Mouse (Mus musculus): ENCODE measurements around the gene Cwf19l1. TPM values are rescaled to one million over a fixed set of nuclear protein-coding genes. Genes with fewer than 3 reads are reported as not detected.

The Cwf19l1 gene
- polyA plus RNA-seq, 1 experiment = not detected

DNA sequence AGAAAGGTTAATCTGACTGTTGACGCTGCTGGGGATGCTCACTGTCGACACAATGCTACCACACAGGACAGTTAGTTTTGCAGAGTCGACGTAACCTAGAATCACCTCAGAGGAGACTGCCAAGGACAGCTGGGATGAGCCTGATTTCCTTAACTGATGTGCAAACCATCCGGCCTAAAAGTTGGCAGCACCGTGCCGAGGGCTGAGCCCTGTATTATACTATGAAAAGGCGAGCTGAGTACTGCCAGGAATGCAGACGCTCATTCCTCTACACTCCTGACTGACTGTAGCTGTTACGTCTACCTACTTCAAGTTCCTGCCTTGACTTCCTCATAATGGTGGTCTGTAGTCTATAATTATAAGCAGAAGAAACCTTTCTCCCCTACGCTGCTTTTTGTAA lies 60.7 kb downstream of the Cwf19l1 start:
- WGBS = 72% methylated on average over 11 of the region's 11 CpGs
- no peak overlapping the region for H3K4me3 ChIP-seq (ENCODE audit: insufficient read depth, low read depth, low read length)
- no peak overlapping the region for H3K27ac ChIP-seq (ENCODE audit: insufficient read depth, low read depth, low read length)
- no peak for TF ChIP-seq POLR2A (IDR thresholded peaks at IDR 0.05; ENCODE audit: insufficient read depth, low read depth, low read length)
- no peak for TF ChIP-seq CTCF (IDR thresholded peaks at IDR 0.05; ENCODE audit: insufficient read depth, low read depth, low read length)
- H3K4me1 ChIP-seq (ENCODE audit: control insufficient read depth, insufficient read depth, low read length) = no peaks in the 10 kb centered on the region

DNA sequence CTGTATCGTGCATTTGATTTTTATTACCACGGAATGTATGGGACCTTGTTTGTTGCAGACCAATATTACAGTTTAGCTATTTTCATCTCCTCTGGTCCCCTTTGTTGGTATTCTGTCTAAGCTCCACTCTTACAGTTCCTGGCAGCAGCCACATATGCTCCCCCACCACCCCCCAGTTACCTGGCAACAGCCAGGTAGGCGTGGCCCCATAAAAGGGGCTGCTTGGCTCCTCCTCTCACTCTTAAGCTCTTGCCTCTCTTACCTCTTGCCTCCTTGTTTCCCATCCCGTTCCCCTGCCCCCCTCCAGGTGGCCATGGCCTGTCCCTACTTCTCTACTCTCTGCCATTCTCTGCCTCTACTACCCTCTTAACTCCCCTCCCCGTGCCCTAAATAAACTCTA lies 64.5 kb downstream of the Cwf19l1 start:
- no peak for TF ChIP-seq POLR2A (IDR thresholded peaks at IDR 0.05; ENCODE audit: insufficient read depth, low read depth, low read length)
- TF ChIP-seq CTCF (IDR thresholded peaks at IDR 0.05; ENCODE audit: insufficient read depth, low read depth, low read length) = no peak

DNA sequence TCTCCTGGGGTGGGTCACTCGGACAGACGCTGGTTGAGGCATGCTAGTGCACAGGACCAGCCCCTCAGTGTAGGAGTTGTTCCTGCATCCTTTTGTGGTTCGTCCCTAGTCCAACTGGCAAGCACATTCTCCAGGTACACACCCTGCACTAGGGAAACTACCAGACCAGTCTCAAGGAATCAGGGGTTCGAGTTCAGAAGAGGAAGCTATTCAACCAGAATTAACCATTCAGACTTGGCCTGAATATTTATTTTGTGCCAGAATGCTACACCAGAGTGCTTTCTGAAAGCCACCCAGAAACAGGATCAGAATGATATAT lies 65.8 kb downstream of the Cwf19l1 start:
- WGBS = 3% methylated on average over 4 of the region's 4 CpGs
- Histone ChIP-seq H3K27ac (ENCODE audit: insufficient read depth, low read depth, low read length) (no peak overlapping the region), H3K4me1 (ENCODE audit: control insufficient read depth, insufficient read depth, low read length) (0 out of 2 replicates have a peak, but pooled peaks cover 4% of the 10 kb centered on the region), H3K4me3 (ENCODE audit: insufficient read depth, low read depth, low read length) (peak overlapping the region; percentile 64)
- TF ChIP-seq POLR2A (IDR thresholded peaks at IDR 0.05; ENCODE audit: insufficient read depth, low read depth, low read length) (no peak; the same call in 1 of the 2 replicates), CTCF (IDR thresholded peaks at IDR 0.05; ENCODE audit: insufficient read depth, low read depth, low read length) (no peak)

More for the DNA sequence above, 64.5 kb downstream of the Cwf19l1 start:
- no peak overlapping the region for H3K27ac ChIP-seq (ENCODE audit: insufficient read depth, low read depth, low read length)
- WGBS = 67% methylated on average over 5 of the region's 5 CpGs
- H3K4me1 ChIP-seq (ENCODE audit: control insufficient read depth, insufficient read depth, low read length) = 0 out of 2 replicates have a peak, but pooled peaks cover 4% of the 10 kb centered on the region
- no peak overlapping the region for H3K4me3 ChIP-seq (ENCODE audit: insufficient read depth, low read depth, low read length)

GRCm38 (mm10) chr19:44069121-44069913 lies 66.4 kb downstream of the Cwf19l1 start, which contains the start of gene Erlin1:
TSS of gene Erlin1 (minus strand) at chr19:44069785.
- Histone ChIP-seq H3K4me3 (ENCODE audit: insufficient read depth, low read depth, low read length) (peak within 1 kb of the TSS; percentile 64), H3K27ac (ENCODE audit: insufficient read depth, low read depth, low read length) (no peak within 1 kb of the TSS), H3K4me1 (ENCODE audit: control insufficient read depth, insufficient read depth, low read length) (0 out of 2 replicates have a peak, but pooled peaks cover 4% of the 10 kb centered on the region)
- WGBS = 1% methylated on average over 75 of the region's 75 CpGs
- TF ChIP-seq POLR2A (IDR thresholded peaks at IDR 0.05; ENCODE audit: insufficient read depth, low read depth, low read length) (peak; percentile 25; the same call in 1 of the 2 replicates), CTCF (IDR thresholded peaks at IDR 0.05; ENCODE audit: insufficient read depth, low read depth, low read length) (no peak)

- H3K4me1 ChIP-seq (ENCODE audit: control insufficient read depth, insufficient read depth, low read length) = 0 out of 2 replicates have a peak, but pooled peaks cover 4% of the 10 kb centered on the region
- no peak overlapping the region for H3K27ac ChIP-seq (ENCODE audit: insufficient read depth, low read depth, low read length)
- TF ChIP-seq CTCF (IDR thresholded peaks at IDR 0.05; ENCODE audit: insufficient read depth, low read depth, low read length) (no peak), POLR2A (IDR thresholded peaks at IDR 0.05; ENCODE audit: insufficient read depth, low read depth, low read length) (no peak)
- no peak overlapping the region for H3K4me3 ChIP-seq (ENCODE audit: insufficient read depth, low read depth, low read length)
- 88% methylated on average over 4 of the region's 4 CpGs for WGBS
Measured at GRCm38 (mm10) chr19:44068232-44068631, 67.4 kb downstream of the Cwf19l1 start.

- 80% methylated on average over 9 of the region's 9 CpGs for WGBS
- 0 out of 2 replicates have a peak, but pooled peaks cover 4% of the 10 kb centered on the region for H3K4me1 ChIP-seq (ENCODE audit: control insufficient read depth, insufficient read depth, low read length)
- no peak for TF ChIP-seq POLR2A (IDR thresholded peaks at IDR 0.05; ENCODE audit: insufficient read depth, low read depth, low read length)
- TF ChIP-seq CTCF (IDR thresholded peaks at IDR 0.05; ENCODE audit: insufficient read depth, low read depth, low read length) = no peak
- no peak overlapping the region for H3K27ac ChIP-seq (ENCODE audit: insufficient read depth, low read depth, low read length)
- H3K4me3 ChIP-seq (ENCODE audit: insufficient read depth, low read depth, low read length) = no peak overlapping the region
Measured at GRCm38 (mm10) chr19:44067323-44068049, 68.2 kb downstream of the Cwf19l1 start.

GRCm38 (mm10) chr19:44064734-44065133 lies 70.9 kb downstream of the Cwf19l1 start:
- no peak overlapping the region for H3K27ac ChIP-seq (ENCODE audit: insufficient read depth, low read depth, low read length)
- no peak overlapping the region for H3K4me3 ChIP-seq (ENCODE audit: insufficient read depth, low read depth, low read length)
- H3K4me1 ChIP-seq (ENCODE audit: control insufficient read depth, insufficient read depth, low read length) = 0 out of 2 replicates have a peak, but pooled peaks cover 4% of the 10 kb centered on the region
- 96% methylated on average over 2 of the region's 2 CpGs for WGBS
- no peak for TF ChIP-seq CTCF (IDR thresholded peaks at IDR 0.05; ENCODE audit: insufficient read depth, low read depth, low read length)
- no peak for TF ChIP-seq POLR2A (IDR thresholded peaks at IDR 0.05; ENCODE audit: insufficient read depth, low read depth, low read length)

- H3K4me3 ChIP-seq (ENCODE audit: insufficient read depth, low read depth, low read length) = no peak overlapping the region
- no peak for TF ChIP-seq CTCF (IDR thresholded peaks at IDR 0.05; ENCODE audit: insufficient read depth, low read depth, low read length)
- TF ChIP-seq POLR2A (IDR thresholded peaks at IDR 0.05; ENCODE audit: insufficient read depth, low read depth, low read length) = no peak
- no peak overlapping the region for H3K27ac ChIP-seq (ENCODE audit: insufficient read depth, low read depth, low read length)
- WGBS = 92% methylated on average over 7 of the region's 7 CpGs
- H3K4me1 ChIP-seq (ENCODE audit: control insufficient read depth, insufficient read depth, low read length) = no peaks in the 10 kb centered on the region
Measured at GRCm38 (mm10) chr19:44063773-44064172, 71.9 kb downstream of the Cwf19l1 start.

- 90% methylated on average over 3 of the region's 3 CpGs for WGBS
- Histone ChIP-seq H3K4me1 (ENCODE audit: control insufficient read depth, insufficient read depth, low read length) (no peaks in the 10 kb centered on the region), H3K4me3 (ENCODE audit: insufficient read depth, low read depth, low read length) (no peak overlapping the region), H3K27ac (ENCODE audit: insufficient read depth, low read depth, low read length) (no peak overlapping the region)
- TF ChIP-seq POLR2A (IDR thresholded peaks at IDR 0.05; ENCODE audit: insufficient read depth, low read depth, low read length) (no peak), CTCF (IDR thresholded peaks at IDR 0.05; ENCODE audit: insufficient read depth, low read depth, low read length) (no peak)
Measured at GRCm38 (mm10) chr19:44060226-44060625, 75.5 kb downstream of the Cwf19l1 start.

Other genes with a start within 250 kb of the Cwf19l1 start
- not detected in 2 replicates for gene Dnmbp, start 195.7 kb downstream of the Cwf19l1 start, polyA plus RNA-seq (2012; ENCODE audit: insufficient read depth, insufficient read length, low replicate concordance, missing spikeins)
- not detected in 2 replicates for gene Cpn1, start 149.3 kb downstream of the Cwf19l1 start, polyA plus RNA-seq (2012; ENCODE audit: insufficient read depth, insufficient read length, low replicate concordance, missing spikeins)
- gene Cyp2c23, start 106.7 kb downstream of the Cwf19l1 start, polyA plus RNA-seq (2012; ENCODE audit: insufficient read depth, insufficient read length, low replicate concordance, missing spikeins) = not detected in 2 replicates
- not detected in 2 replicates for gene Erlin1, start 66.1 kb downstream of the Cwf19l1 start, polyA plus RNA-seq (2012; ENCODE audit: insufficient read depth, insufficient read length, low replicate concordance, missing spikeins)
- gene Chuk, start 28.4 kb downstream of the Cwf19l1 start, polyA plus RNA-seq (2012; ENCODE audit: insufficient read depth, insufficient read length, low replicate concordance, missing spikeins) = not detected in 2 replicates
- gene Bloc1s2, start 10.6 kb upstream of the Cwf19l1 start, polyA plus RNA-seq (2012; ENCODE audit: insufficient read depth, insufficient read length, low replicate concordance, missing spikeins) = not detected in 2 replicates
- not detected in 2 replicates for gene Pkd2l1, start 56.6 kb upstream of the Cwf19l1 start, polyA plus RNA-seq (2012; ENCODE audit: insufficient read depth, insufficient read length, low replicate concordance, missing spikeins)
- not detected in 2 replicates for gene Scd3, start 67.4 kb upstream of the Cwf19l1 start, polyA plus RNA-seq (2012; ENCODE audit: insufficient read depth, insufficient read length, low replicate concordance, missing spikeins)
- 299 and 337 TPM in 2 replicates for gene Scd2, start 157.8 kb upstream of the Cwf19l1 start, polyA plus RNA-seq (2012; ENCODE audit: insufficient read depth, insufficient read length, low replicate concordance, missing spikeins)
- not detected in 2 replicates for gene Scd4, start 197.2 kb upstream of the Cwf19l1 start, polyA plus RNA-seq (2012; ENCODE audit: insufficient read depth, insufficient read length, low replicate concordance, missing spikeins)

Measured in olfactory bulb, adult 2 months (tissue).